Mouse (Mus musculus) CH12.LX (cell line): ENCODE data around the gene Dnm3. TPM values are rescaled to one million over a fixed set of nuclear protein-coding genes. Genes with fewer than 3 reads are reported as not detected.

Experiments used
- DNase-seq: peaks from one replicate; pipeline ENCODE4 v3.0.0-alpha.2; 2013; ENCODE audit errors: extremely low read depth
- H3K27ac ChIP-seq: 2 replicates; pipeline ENCODE4 v1.5.1; 2012; ENCODE audit warnings: low read depth, mild to moderate bottlenecking, control low read depth, moderate library complexity; ENCODE audit not compliant: insufficient read depth
- H3K27me3 ChIP-seq: replicated peaks from 2 replicates; pipeline ENCODE3; 2012; ENCODE audit warnings: inconsistent platforms
- H3K36me3 ChIP-seq, 2 experiments: replicated peaks in 1 of 2; 2 replicates each; pipeline versions ENCODE3 to v1.6.1; 2012; ENCODE audit warnings: inconsistent platforms in 1 of 2, low read length in 1 of 2, mild to moderate bottlenecking in 1 of 2, mixed read lengths in 1 of 2, moderate library complexity in 1 of 2; ENCODE audit not compliant: control insufficient read depth in 1 of 2, insufficient read depth in 1 of 2
- H3K4me1 ChIP-seq, 2 experiments: 2 replicates each; pipeline ENCODE4 v1.6.1; 2012; ENCODE audit warnings: inconsistent platforms in 1 of 2, moderate library complexity in 1 of 2; ENCODE audit not compliant: insufficient read depth in 2 of 2, control insufficient read depth in 1 of 2
- H3K4me2 ChIP-seq: 2 replicates; pipeline ENCODE4 v1.6.1; 2012; ENCODE audit warnings: low read depth, mild to moderate bottlenecking, control low read depth; ENCODE audit not compliant: poor library complexity, insufficient read depth, severe bottlenecking
- H3K4me3 ChIP-seq, 3 experiments: fragments of 150-350 bp in 1 of 3; sonication (generic) in 1 of 3; replicated peaks in 1 of 3; 2 replicates each; pipeline versions ENCODE3 to v1.5.1; 2011 to 2012; ENCODE audit warnings: low read depth in 2 of 3, low read length in 2 of 3, mild to moderate bottlenecking in 2 of 3, moderate library complexity in 2 of 3, control low read depth in 1 of 3, improper control_type of control experiment in 1 of 3, inconsistent platforms in 1 of 3, mixed read lengths in 1 of 3; ENCODE audit not compliant: poor library complexity in 1 of 3
- H3K79me2 ChIP-seq: replicated peaks from 2 replicates; pipeline ENCODE4 v1.6.1; 2012; ENCODE audit warnings: mild to moderate bottlenecking, moderate library complexity; ENCODE audit not compliant: control insufficient read depth, poor library complexity, insufficient read depth, severe bottlenecking; ENCODE audit errors: extremely low read depth
- H3K9ac ChIP-seq: 2 replicates; pipeline ENCODE4 v1.6.1; 2012; ENCODE audit warnings: low read depth, mild to moderate bottlenecking, control low read depth, moderate library complexity; ENCODE audit not compliant: insufficient read depth
- H3K9me3 ChIP-seq: replicated peaks from 2 replicates; pipeline ENCODE3; 2012; ENCODE audit warnings: low read length, inconsistent platforms, mixed read lengths
- BHLHE40 ChIP-seq: IDR thresholded peaks from 2 replicates; pipeline ENCODE4 v1.6.1; 2011; ENCODE audit warnings: mild to moderate bottlenecking, low read depth, low read length, improper control_type of control experiment
- CTCF ChIP-seq, 2 experiments: IDR thresholded peaks in 1 of 2; conservative IDR thresholded peaks in 1 of 2; 2 replicates each; pipeline ENCODE4 v1.5.1; 2011 to 2012; ENCODE audit warnings: low read depth in 2 of 2, low read length in 2 of 2, improper control_type of control experiment in 1 of 2, inconsistent platforms in 1 of 2, mild to moderate bottlenecking in 1 of 2, moderate library complexity in 1 of 2
- E2F4 ChIP-seq: IDR thresholded peaks from 2 replicates; pipeline ENCODE4 v1.6.1; 2011; ENCODE audit warnings: low read depth, low read length, improper control_type of control experiment; ENCODE audit not compliant: insufficient replicate concordance
- ELF1 ChIP-seq: IDR thresholded peaks from 2 replicates; pipeline ENCODE4 v1.6.1; 2014; ENCODE audit warnings: low read depth, mild to moderate bottlenecking, inconsistent platforms, low read length, improper control_type of control experiment
- GABPA ChIP-seq: IDR thresholded peaks from 2 replicates; pipeline ENCODE4 v1.6.1; 2012; ENCODE audit warnings: low read depth, low read length, improper control_type of control experiment, inconsistent platforms; ENCODE audit not compliant: insufficient replicate concordance
- KAT2A ChIP-seq: IDR thresholded peaks from 2 replicates; pipeline ENCODE4 v1.6.1; 2012; ENCODE audit warnings: low read length, improper control_type of control experiment, inconsistent platforms; ENCODE audit not compliant: insufficient replicate concordance
- MAX ChIP-seq: IDR thresholded peaks from 2 replicates; pipeline ENCODE4 v1.6.1; 2011; ENCODE audit warnings: low read length, improper control_type of control experiment
- MAZ ChIP-seq: IDR thresholded peaks from 2 replicates; pipeline ENCODE4 v1.6.1; 2012; ENCODE audit warnings: low read depth, mild to moderate bottlenecking, inconsistent platforms, low read length, improper control_type of control experiment, moderate library complexity
- RAD21 ChIP-seq: IDR thresholded peaks from 2 replicates; pipeline ENCODE4 v1.6.1; 2011; ENCODE audit warnings: low read depth, mild to moderate bottlenecking, low read length, improper control_type of control experiment, moderate library complexity
- TCF12 ChIP-seq: IDR thresholded peaks from 2 replicates; pipeline ENCODE4 v1.6.1; 2014; ENCODE audit warnings: low read depth, mild to moderate bottlenecking, inconsistent platforms, low read length, improper control_type of control experiment
- UBTF ChIP-seq: IDR thresholded peaks from 2 replicates; pipeline ENCODE4 v1.6.1; 2012; ENCODE audit warnings: low read depth, mild to moderate bottlenecking, inconsistent platforms, low read length, improper control_type of control experiment, moderate library complexity
- USF1 ChIP-seq: IDR thresholded peaks from 2 replicates; pipeline ENCODE4 v1.6.1; 2014; ENCODE audit warnings: low read depth, mild to moderate bottlenecking, inconsistent platforms, low read length, improper control_type of control experiment
- dilution Hi-C: fragments of 300-500 bp; cut with MboI; formaldehyde crosslinking; loops from 2 replicates; pipeline ENCODE4 v1.14.3; 2020; ENCODE audit warnings: low sequenced_read_pairs; ENCODE audit not compliant: extremely low pct_unique_long_range_greater_than_20kb, extremely low pct_ligation_motif_present
- in situ Hi-C: fragments of 300-500 bp; cut with MboI; formaldehyde crosslinking; loops from 3 replicates; pipeline ENCODE4 v1.14.3; 2019; ENCODE audit warnings: low sequenced_read_pairs, low pct_ligation_motif_present, low pct_unique_long_range_greater_than_20kb, mixed read lengths
- polyA plus RNA-seq: library from polyadenylated mRNA; unstranded; fragments of >175 nt; gene quantifications from 2 replicates; pipeline ENCODE4 v1.2.1, GENCODE M21; 2012; ENCODE audit warnings: low read depth; ENCODE audit not compliant: insufficient read length
- total RNA-seq, 2 experiments: library from RNA; depleted of rRNA; stranded (reverse); fragments of 300-350 nt in 1 of 2; fragments of >200 nt in 1 of 2; gene quantifications; 2 replicates each; pipeline ENCODE4 v1.2.3; 2012 to 2014

Dnm3 gene
- total and polyA plus RNA-seq, 3 experiments, result 3.6 to 9.5 (median 6.9) TPM

- Histone ChIP-seq H3K27me3 (no peaks in the 10 kb centered on the region), H3K4me3 (no peak overlapping the region), H3K36me3 (no peaks in the 10 kb centered on the region), H3K4me1 (peaks cover 19 to 81% of the 10 kb centered on the region in 2 experiments), H3K79me2 (peaks cover 9% of the 10 kb centered on the region), H3K9me3 (no peaks in the 10 kb centered on the region), H3K4me2 (peak overlapping the region; percentile 7), H3K27ac (peak overlapping the region; percentile 31; the same call in 1 of the 2 replicates), H3K9ac (peak overlapping the region; percentile 18)
- TF ChIP-seq CTCF (conservative IDR thresholded peaks at IDR 0.05 in 1 of 2, IDR thresholded peaks at IDR 0.05 in 1 of 2; ENCODE audit: low read depth in 2 of 2, low read length in 2 of 2) (no peak), GABPA (no peak), TCF12 (no peak), MAX (0 out of 2 replicates have a peak, but pooled peaks have one; percentile 12), MAZ (no peak), USF1 (no peak), UBTF (no peak)
- in situ Hi-C loops, result loop anchor here (10.0 kb wide), 2 partner anchors 131 to 179 kb away; no protein-coding TSS in a partner anchor
- dilution Hi-C loops, result no loop called here
- DNase-seq, result no peak
These were observed 293.7 kb downstream of the Dnm3 start for GRCm38 (mm10) chr1:162184003-162184748.

DNA sequence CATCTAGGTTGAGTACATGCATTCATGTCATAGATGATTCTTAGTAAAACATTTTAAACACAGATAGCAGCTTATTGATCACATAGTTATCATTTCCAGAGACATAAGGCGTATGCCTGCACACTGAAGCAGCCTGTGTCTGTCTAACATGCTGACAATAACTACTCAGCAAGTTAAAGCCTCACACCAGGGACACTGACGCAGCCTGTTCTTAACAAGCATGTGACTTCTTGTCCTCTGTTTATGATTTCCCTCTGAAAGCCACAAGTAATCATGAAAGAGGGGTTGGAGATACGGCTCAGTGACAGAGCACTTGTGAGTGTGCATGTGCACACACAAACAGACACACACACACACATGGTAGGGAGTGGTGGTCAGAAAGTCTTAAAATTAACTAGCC lies 294.4 kb downstream of the Dnm3 start:
- peaks cover 18 to 75% of the 10 kb centered on the region in 2 experiments for H3K4me1 ChIP-seq

DNA sequence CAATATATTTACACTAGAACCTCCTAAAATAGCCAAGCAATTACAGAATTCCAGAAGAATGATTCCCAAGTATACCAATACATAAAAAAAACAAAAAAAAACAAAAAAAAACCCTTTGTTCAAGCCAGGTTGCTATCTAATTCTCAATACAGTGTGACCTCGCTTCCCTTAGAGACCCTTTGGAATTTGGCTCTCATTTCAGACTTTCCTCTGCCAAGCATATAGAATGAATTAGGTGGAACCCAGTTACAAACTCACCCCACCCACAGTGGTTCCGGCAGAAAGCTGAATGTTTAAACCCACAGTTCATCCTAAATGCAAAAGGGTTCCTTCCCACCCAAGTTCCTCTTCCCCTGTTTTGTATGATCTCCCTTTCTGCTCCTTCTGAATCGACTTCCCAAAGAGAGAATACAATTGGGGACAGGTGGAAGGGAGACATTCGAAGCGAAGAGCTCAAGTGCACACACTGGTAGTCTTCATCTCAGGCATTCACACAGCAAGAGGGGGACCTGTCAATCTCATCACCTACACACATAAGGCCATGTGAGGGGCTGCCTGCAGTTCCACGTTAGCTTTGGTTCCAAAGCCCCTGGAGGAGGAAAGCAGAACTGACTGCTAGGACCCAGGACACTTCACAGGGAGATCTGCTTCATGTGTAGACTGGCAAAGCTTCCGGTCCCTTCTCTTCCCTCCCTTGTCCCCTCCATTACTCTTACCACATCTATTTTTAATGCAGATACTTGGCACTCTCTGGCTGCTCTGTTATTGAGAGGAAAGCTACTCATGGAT lies 296.5 kb downstream of the Dnm3 start:
- dilution Hi-C loops, result no loop called here
- H3K9ac ChIP-seq, result no peak overlapping the region
- TF ChIP-seq E2F4, result no peak
- no peak for TF ChIP-seq ELF1
- TF ChIP-seq RAD21, result peak; percentile 10; the same call in 1 of the 2 replicates
- TF ChIP-seq, all 38 proteins: peak for 1
- Histone ChIP-seq H3K36me3 (no peaks in the 10 kb centered on the region), H3K27me3 (no peaks in the 10 kb centered on the region), H3K79me2 (peaks cover 9% of the 10 kb centered on the region), H3K4me1 (peaks cover 18 to 56% of the 10 kb centered on the region in 2 experiments), H3K4me2 (no peak overlapping the region), H3K4me3 (no peak overlapping the region), H3K27ac (no peak overlapping the region), H3K9me3 (no peaks in the 10 kb centered on the region)
- DNase-seq, result no peak
- in situ Hi-C loops, result loop anchor here (10.0 kb wide), 2 partner anchors 133 to 177 kb away; no protein-coding TSS in a partner anchor

More for the DNA sequence above, 294.4 kb downstream of the Dnm3 start:
- H3K9ac ChIP-seq, result no peak overlapping the region
- peak overlapping the region; percentile 42; the same call in 1 of the 2 replicates for H3K27ac ChIP-seq
- DNase-seq, result no peak
- in situ Hi-C loops, result loop anchor here (10.0 kb wide), 2 partner anchors 131 to 179 kb away; no protein-coding TSS in a partner anchor
- TF ChIP-seq BHLHE40 (peak; percentile 41), MAX (0 out of 2 replicates have a peak, but pooled peaks have one; percentile 27), KAT2A (no peak)
- TF ChIP-seq, all 38 proteins: peak for 2
- no peaks in the 10 kb centered on the region for H3K27me3 ChIP-seq
- no peaks in the 10 kb centered on the region for H3K36me3 ChIP-seq
- H3K9me3 ChIP-seq, result no peaks in the 10 kb centered on the region
- dilution Hi-C loops, result no loop called here
- H3K79me2 ChIP-seq, result peaks cover 9% of the 10 kb centered on the region
- H3K4me2 ChIP-seq, result peak overlapping the region; percentile 7; the same call in 1 of the 2 replicates
- H3K4me3 ChIP-seq, result no peak overlapping the region
